Mouse (Mus musculus): Measurements from ENCODE around the gene 1700029H14Rik.

1700029H14Rik gene

GRCm38 (mm10) chr8:13546421-13546820 lies 15.8 kb downstream of the 1700029H14Rik start:
- no peak for DNase-seq (ENCODE audit: low spot score in 2 of 2)

- no peak for DNase-seq (ENCODE audit: low spot score in 2 of 2)
Observed at GRCm38 (mm10) chr8:13541526-13541925, 20.7 kb downstream of the 1700029H14Rik start.

DNA sequence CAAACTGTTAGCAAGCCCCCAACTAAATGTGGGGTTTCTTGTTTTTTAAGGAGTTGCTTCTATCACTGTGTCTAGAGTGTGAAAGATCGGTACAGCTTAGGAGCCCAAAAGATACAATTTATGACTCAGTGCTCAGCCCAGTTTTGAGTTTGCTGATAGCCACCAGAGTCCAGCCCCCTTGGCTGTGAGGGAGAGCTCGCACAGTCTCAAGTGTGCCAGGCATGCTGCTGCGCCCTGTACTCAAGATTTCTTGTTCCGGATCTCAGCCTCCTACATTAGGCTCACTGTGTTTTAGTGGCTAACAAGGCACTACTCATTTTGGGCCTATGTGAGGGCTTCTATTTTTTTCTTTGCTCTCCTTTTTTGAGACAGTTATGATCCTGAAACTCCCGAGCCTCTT lies 22.1 kb downstream of the 1700029H14Rik start:
- no peak for DNase-seq (ENCODE audit: low spot score in 2 of 2)

- DNase-seq (ENCODE audit: low spot score in 2 of 2), result peak; percentile 34 to 58
Observed at GRCm38 (mm10) chr8:13538821-13539220, 23.4 kb downstream of the 1700029H14Rik start.

DNA sequence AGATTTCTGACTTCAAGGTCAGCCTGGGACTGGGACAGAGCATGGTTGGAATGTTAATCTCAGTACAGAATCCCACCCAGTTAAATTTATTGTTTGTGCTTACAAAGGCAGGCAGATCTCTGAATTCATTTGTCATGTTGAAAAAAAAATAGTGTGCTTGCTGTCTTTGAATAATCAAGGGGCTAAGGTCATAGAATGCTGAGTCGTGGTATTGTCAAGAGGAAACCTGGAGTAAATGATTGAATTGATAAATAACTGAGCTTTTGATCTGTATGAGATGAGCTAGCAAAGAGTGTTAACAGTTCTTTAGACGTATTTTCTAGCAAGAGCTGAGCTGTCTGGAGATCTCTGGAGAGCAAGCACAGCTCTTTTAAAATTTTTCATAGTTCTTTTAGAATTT lies 25.2 kb downstream of the 1700029H14Rik start:
- no peak for DNase-seq (ENCODE audit: low spot score in 2 of 2)

- no peak for DNase-seq (ENCODE audit: low spot score in 2 of 2)
Observed at GRCm38 (mm10) chr8:13533123-13533522, 29.1 kb downstream of the 1700029H14Rik start.

GRCm38 (mm10) chr8:13531602-13532171 lies 30.6 kb downstream of the 1700029H14Rik start:
- DNase-seq (ENCODE audit: low spot score in 2 of 2), result no peak

GRCm38 (mm10) chr8:13530941-13531340 lies 31.3 kb downstream of the 1700029H14Rik start:
- peak; percentile 66 to 76 for DNase-seq (ENCODE audit: low spot score in 2 of 2)

- no peak for DNase-seq (ENCODE audit: low spot score in 2 of 2)
Observed at GRCm38 (mm10) chr8:13530401-13530800, 31.9 kb downstream of the 1700029H14Rik start.

DNA sequence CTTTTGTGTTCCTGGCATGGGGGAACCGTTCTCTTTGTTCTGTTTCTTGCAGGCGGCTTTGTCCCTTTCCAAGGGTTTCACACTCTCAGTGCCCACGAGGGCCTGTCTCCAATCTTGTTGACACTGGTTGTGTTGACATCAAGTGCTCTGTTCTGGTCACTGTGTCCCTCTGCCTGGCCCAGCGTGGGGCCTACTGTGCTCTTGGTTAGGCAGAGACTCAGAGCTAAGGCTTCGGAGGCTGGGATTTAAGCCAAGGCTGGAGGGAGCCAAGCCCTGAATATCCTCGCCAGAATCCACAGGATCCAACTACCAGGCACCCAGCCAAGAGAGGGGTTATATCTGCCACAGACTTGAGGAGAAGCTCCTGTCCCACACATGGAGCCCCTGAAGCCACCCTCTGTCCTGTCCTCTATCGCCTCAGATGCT lies 32.4 kb downstream of the 1700029H14Rik start:
- DNase-seq (ENCODE audit: low spot score in 2 of 2), result peak; percentile 55 to 67

GRCm38 (mm10) chr8:13529011-13529840 lies 33.0 kb downstream of the 1700029H14Rik start:
- DNase-seq (ENCODE audit: low spot score in 2 of 2), result no peak

- no peak for DNase-seq (ENCODE audit: low spot score in 2 of 2)
Observed at GRCm38 (mm10) chr8:13521392-13521791, 40.9 kb downstream of the 1700029H14Rik start.

DNA sequence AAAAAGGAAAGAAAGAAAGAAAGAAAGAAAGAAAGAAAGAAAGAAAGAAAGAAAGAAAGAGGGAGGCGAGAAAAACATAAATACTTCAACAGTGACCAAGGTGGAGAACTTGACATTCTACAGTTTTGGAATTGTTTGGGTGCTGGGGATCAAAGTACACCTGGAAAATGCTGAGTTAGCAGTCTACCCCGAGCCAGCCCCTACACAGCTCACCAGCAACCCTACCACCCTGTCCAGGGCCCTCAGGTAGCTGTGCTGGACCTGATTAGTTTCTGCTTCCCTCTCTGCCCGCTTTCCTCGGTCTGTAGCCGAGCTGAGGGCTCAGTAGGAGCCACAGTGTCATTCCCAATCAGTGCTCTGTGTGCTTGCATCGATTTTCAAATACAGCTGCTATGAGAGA lies 41.9 kb downstream of the 1700029H14Rik start:
- no peak for DNase-seq (ENCODE audit: low spot score in 2 of 2)

- DNase-seq (ENCODE audit: low spot score in 2 of 2), result no peak
Observed at GRCm38 (mm10) chr8:13519503-13519902, 42.8 kb downstream of the 1700029H14Rik start.

DNA sequence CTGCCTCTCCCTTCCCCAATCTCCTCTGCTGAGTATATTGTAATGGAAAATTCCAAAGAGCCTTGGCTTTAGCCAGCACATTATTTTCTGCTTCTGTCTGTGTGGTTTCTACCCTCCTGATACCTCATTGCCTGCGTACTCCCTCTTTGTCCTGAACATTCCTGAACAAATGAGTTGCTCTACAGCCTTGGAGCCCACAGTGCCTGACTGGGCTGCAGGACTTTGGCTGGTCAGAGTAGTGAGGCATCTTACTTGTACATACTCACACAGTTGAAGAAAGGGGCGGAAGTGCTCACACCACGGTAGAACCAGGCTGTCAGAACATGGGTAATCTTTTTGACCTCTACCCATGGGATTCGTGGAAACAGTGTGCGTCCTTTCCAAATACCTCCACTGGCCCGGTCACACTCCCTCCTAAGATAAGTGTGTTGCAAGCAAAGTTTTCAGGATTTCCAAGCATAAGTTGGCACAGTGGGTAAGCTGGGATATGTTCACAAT lies 44.9 kb downstream of the 1700029H14Rik start:
- no peak for DNase-seq (ENCODE audit: low spot score in 2 of 2)

DNA sequence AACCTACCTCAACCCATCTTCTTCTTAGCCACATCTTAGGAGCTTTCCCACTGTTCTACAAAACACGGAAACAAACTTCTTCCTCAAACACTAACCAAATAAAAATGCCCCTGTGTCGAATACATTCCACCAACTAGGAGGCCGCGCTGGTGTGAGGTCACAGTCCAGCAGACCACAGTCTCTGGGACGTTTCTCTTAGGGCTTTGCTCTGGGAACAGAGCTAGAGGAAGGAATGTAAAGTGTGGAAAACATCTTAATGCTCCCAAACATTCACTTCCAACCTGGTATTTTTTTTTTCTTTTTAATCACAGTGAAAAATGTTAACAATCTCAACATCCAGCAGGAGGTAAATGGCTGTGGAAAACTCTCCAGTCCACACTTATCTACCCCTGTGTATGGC lies 45.5 kb downstream of the 1700029H14Rik start:
- DNase-seq (ENCODE audit: low spot score in 2 of 2), result no peak

GRCm38 (mm10) chr8:13516011-13516442 lies 46.2 kb downstream of the 1700029H14Rik start:
- no peak for DNase-seq (ENCODE audit: low spot score in 2 of 2)

- no peak for DNase-seq (ENCODE audit: low spot score in 2 of 2)
Observed at GRCm38 (mm10) chr8:13513556-13514370, 48.5 kb downstream of the 1700029H14Rik start.

DNA sequence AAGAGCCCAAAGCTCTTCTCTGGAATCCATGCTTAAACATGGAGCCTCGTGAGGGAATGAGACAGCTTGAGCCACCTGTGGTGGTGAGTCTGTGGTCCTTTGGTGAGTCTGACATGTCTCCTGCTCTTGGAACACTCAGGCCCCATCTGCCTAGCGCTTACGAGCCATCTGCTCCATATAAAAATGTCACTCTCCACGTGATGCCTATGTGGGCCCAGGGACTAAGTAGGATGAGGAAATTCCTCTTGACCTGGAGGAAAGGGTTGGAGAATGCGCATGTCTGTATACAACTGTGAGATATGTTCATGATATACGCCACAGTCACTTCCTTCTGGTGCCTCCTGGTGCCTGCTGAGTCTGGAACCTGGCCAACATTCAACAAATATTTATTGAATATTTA lies 49.6 kb downstream of the 1700029H14Rik start:
- no peak for DNase-seq (ENCODE audit: low spot score in 2 of 2)

GRCm38 (mm10) chr8:13512016-13512415 lies 50.2 kb downstream of the 1700029H14Rik start:
- no peak for DNase-seq (ENCODE audit: low spot score in 2 of 2)

DNA sequence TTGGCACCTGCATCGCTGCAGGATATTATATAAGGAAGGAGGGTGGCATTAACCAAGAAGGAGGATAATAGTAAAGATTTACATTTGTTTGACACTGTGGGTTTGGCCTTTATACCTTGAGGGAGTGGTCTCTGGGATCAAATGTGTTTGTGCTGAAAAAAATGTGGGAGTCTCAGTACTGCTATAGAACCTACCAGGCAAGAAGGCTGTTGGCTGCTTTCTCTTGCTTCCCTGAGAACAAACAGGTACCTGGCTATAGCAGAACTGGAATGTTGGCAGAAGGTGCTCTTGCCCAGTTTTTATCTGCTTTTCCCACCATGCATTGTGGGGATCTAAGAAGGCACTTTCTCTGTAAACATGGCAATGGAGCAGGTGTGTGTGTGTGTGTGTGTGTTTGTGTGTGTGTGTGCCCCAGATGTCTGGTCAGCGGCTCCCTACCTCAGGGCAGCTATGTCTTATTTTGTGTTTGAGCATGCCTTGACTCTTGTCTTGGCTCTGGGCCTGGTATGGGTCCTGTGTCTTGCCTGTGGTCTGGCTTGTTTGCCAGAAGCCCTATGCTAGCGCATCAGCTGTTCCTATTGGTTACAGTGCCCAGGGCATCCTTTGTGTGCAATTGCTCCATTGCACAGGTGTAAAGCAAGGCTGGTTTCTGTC lies 54.9 kb downstream of the 1700029H14Rik start:
- DNase-seq (ENCODE audit: low spot score in 2 of 2), result no peak

- DNase-seq (ENCODE audit: low spot score in 2 of 2), result no peak
Observed at GRCm38 (mm10) chr8:13506849-13507248, 55.4 kb downstream of the 1700029H14Rik start.
